ENCODE assay signal across 10 mouse cellular contexts in genomic region chr4:57064830-57065229, GRCm38 (mm10).
DNase-seq lines count a peak whose midpoint lies in the region; ATAC-seq and TF ChIP-seq lines count a peak whose summit lies in the region.
"Had no signal": no experiment of that assay in that cellular context is flagged by ENCODE, and none has a peak within 500 bp of the region (broad histone marks: within the 10 kb centered on the region; RNA-seq: fewer than 3 reads in every experiment).

No protein-coding gene starts in this region.

- WGBS in intestine, embryonic 14.5 days: 19% methylated on average over 2 of the region's 2 CpGs
- 0% methylated on average over 2 of the region's 2 CpGs for WGBS in midbrain, embryonic 15.5 days

- DNase-seq in cerebellum, postnatal 10 days: peak; percentile 51 to 56
- no peak for DNase-seq in cerebellum, adult 11 months
- peak; percentile 56 for DNase-seq in ES-E14 (ENCODE audit: low read depth, low spot score)
- no peak for DNase-seq in intestine, embryonic 14.5 days (ENCODE audit: low spot score)
- no peak for DNase-seq in gastrocnemius, adult 2 months
- DNase-seq in thymus, postnatal 0 days (ENCODE audit: low spot score): no peak
- DNase-seq in heart, adult 8-10 months (ENCODE audit: low spot score): no peak

- H3K9me3 ChIP-seq in ES-E14 (ENCODE audit: control insufficient read depth, insufficient read depth, low read depth, low read length): no peaks in the 10 kb centered on the region
- H3K9me3 ChIP-seq in intestine, embryonic 14.5 days (ENCODE audit: control insufficient read depth, low read length): no peaks in the 10 kb centered on the region
- no peaks in the 10 kb centered on the region for H3K9me3 ChIP-seq in midbrain, embryonic 15.5 days
- H3K9me3 ChIP-seq: embryonic facial prominence, embryonic 15.5 days had no signal

- in situ Hi-C loops in ES-E14 (cut with MboI; ENCODE audit: low sequenced_read_pairs in 2 of 2, unreplicated experiment in 2 of 2): no loop called here

- H3K36me3 ChIP-seq in ES-E14 (ENCODE audit: control insufficient read depth, insufficient read depth, low read length, poor library complexity, severe bottlenecking): no peaks in the 10 kb centered on the region
- no peaks in the 10 kb centered on the region for H3K36me3 ChIP-seq in intestine, embryonic 14.5 days (ENCODE audit: control insufficient read depth, insufficient read depth, low read length)
- H3K36me3 ChIP-seq in midbrain, embryonic 15.5 days (replicated peaks): no peaks in the 10 kb centered on the region
- H3K36me3 ChIP-seq: embryonic facial prominence, embryonic 15.5 days had no signal

- intact Hi-C loops in gastrocnemius, adult 2 months (cut with DNase I): loop anchor here (1.0 to 2.0 kb wide), 3 partner anchors 80 to 256 kb away; no protein-coding TSS in a partner anchor

- H3K4me3 ChIP-seq in ES-E14 (ENCODE audit: insufficient read depth in 1 of 2, low read depth in 1 of 2, low read length in 2 of 2, poor library complexity in 1 of 2, severe bottlenecking in 1 of 2): peak overlapping the region in 1 of 2 experiments; percentile 6; a peak in 2 of 4 replicates
- H3K4me3 ChIP-seq in intestine, embryonic 14.5 days (ENCODE audit: low read depth, low read length): no peak overlapping the region
- H3K4me3 ChIP-seq in midbrain, embryonic 15.5 days: no peak overlapping the region
- H3K4me3 ChIP-seq in gastrocnemius, adult 2 months: no peak overlapping the region
- H3K4me3 ChIP-seq: embryonic facial prominence, embryonic 15.5 days; heart, adult 2 months had no signal

- no peaks in the 10 kb centered on the region for H3K27me3 ChIP-seq in intestine, embryonic 14.5 days (replicated peaks; ENCODE audit: control insufficient read depth, insufficient read depth, low read length)
- no peaks in the 10 kb centered on the region for H3K27me3 ChIP-seq in midbrain, embryonic 15.5 days (replicated peaks)
- H3K27me3 ChIP-seq: embryonic facial prominence, embryonic 15.5 days had no signal

- no peak overlapping the region for H3K27ac ChIP-seq in ES-E14 (ENCODE audit: insufficient read depth, low read depth, low read length, poor library complexity, severe bottlenecking)
- H3K27ac ChIP-seq in intestine, embryonic 14.5 days (ENCODE audit: low read depth): no peak overlapping the region
- H3K27ac ChIP-seq in midbrain, embryonic 15.5 days: no peak overlapping the region
- no peak overlapping the region for H3K27ac ChIP-seq in gastrocnemius, adult 2 months
- H3K27ac ChIP-seq: embryonic facial prominence, embryonic 15.5 days; heart, adult 2 months had no signal

- ATAC-seq in intestine, embryonic 14.5 days (replicated peaks; ENCODE audit: low FRiP score, low TSS enrichment, low read depth): 0 out of 2 replicates have a peak, but pooled peaks have one; percentile 40
- peak; percentile 8; the same call in 1 of the 2 replicates for ATAC-seq in midbrain, embryonic 15.5 days (replicated peaks)

- no peak overlapping the region for H3K9ac ChIP-seq in ES-E14 (ENCODE audit: insufficient read depth, low read depth, low read length, poor library complexity, severe bottlenecking)
- no peak overlapping the region for H3K9ac ChIP-seq in intestine, embryonic 14.5 days (ENCODE audit: low read length)
- no peak overlapping the region for H3K9ac ChIP-seq in midbrain, embryonic 15.5 days
- H3K9ac ChIP-seq: embryonic facial prominence, embryonic 15.5 days had no signal

- peaks cover 10 to 18% of the 10 kb centered on the region in 2 experiments; a peak in 3 of 4 replicates for H3K4me1 ChIP-seq in ES-E14 (ENCODE audit: control insufficient read depth in 2 of 2, insufficient read depth in 2 of 2, low read length in 2 of 2, poor library complexity in 1 of 2)
- no peaks in the 10 kb centered on the region; the same call in 1 of the 2 replicates for H3K4me1 ChIP-seq in intestine, embryonic 14.5 days (replicated peaks; ENCODE audit: control insufficient read depth, insufficient read depth, low read length)
- H3K4me1 ChIP-seq in midbrain, embryonic 15.5 days: peaks cover 16% of the 10 kb centered on the region; the same call in 1 of the 2 replicates

- H3K4me2 ChIP-seq in intestine, embryonic 14.5 days (ENCODE audit: low read length): no peak overlapping the region
- H3K4me2 ChIP-seq in midbrain, embryonic 15.5 days: no peak overlapping the region
- H3K4me2 ChIP-seq: embryonic facial prominence, embryonic 15.5 days had no signal

- no peak for TF ChIP-seq CTCF in gastrocnemius, adult 2 months (IDR thresholded peaks at IDR 0.05)

TF ChIP-seq in ES-E14, 5 proteins besides CTCF, POLR2A, EP300 and RAD21:
- TF ChIP-seq ZC3H11A (IDR thresholded peaks at IDR 0.05; ENCODE audit: borderline replicate concordance, low read depth, low read length): no peak
- no peak for TF ChIP-seq CHD2 (IDR thresholded peaks at IDR 0.05; ENCODE audit: low read depth, low read length)
- TF ChIP-seq MAFK (IDR thresholded peaks at IDR 0.05; ENCODE audit: insufficient read depth, low read depth, low read length): no peak
- TF ChIP-seq ZNF384 (IDR thresholded peaks at IDR 0.05; ENCODE audit: low read depth, low read length): no peak
- TF ChIP-seq HCFC1 (IDR thresholded peaks at IDR 0.05; ENCODE audit: borderline replicate concordance, insufficient read depth, low read length): no peak
TF ChIP-seq in ES-E14: peak in this region for 0.

Comparison
In these comparisons a context has a peak if more than half of its experiments do, and no peak if none do; other contexts are left out.
1. DNase-seq: peak in cerebellum, postnatal 10 days (2 of 2) and ES-E14 (single experiment); none in cerebellum, adult 11 months (single experiment), intestine, embryonic 14.5 days (single experiment), gastrocnemius, adult 2 months (single experiment), thymus, postnatal 0 days (single experiment) and heart, adult 8-10 months (single experiment).